In genomic region chr1:59789741-59790140, GRCm38 (mm10) we compare ENCODE assay signal across 13 mouse cellular contexts. TPM values are rescaled to one million over a fixed set of nuclear protein-coding genes. Genes with fewer than 3 reads are reported as not detected.
DNase-seq lines count a peak whose midpoint lies in the region; ATAC-seq and TF ChIP-seq lines count a peak whose summit lies in the region.
"Had no signal": no experiment of that assay in that cellular context is flagged by ENCODE, and none has a peak within 500 bp of the region (broad histone marks: within the 10 kb centered on the region; RNA-seq: fewer than 3 reads in every experiment).

No protein-coding gene starts in this region.

- no peaks in the 10 kb centered on the region for H3K9me3 ChIP-seq in hindbrain, embryonic 14.5 days (ENCODE audit: control insufficient read depth, low read length)
- H3K9me3 ChIP-seq in hindbrain, embryonic 13.5 days: no peaks in the 10 kb centered on the region
- H3K9me3 ChIP-seq: liver, embryonic 13.5 days; midbrain, embryonic 12.5 days had no signal

- H3K4me2 ChIP-seq in hindbrain, embryonic 14.5 days (replicated peaks): 0 out of 2 replicates have a peak overlapping the region, but pooled peaks have one; percentile 7
- no peak overlapping the region for H3K4me2 ChIP-seq in hindbrain, embryonic 13.5 days
- H3K4me2 ChIP-seq: liver, embryonic 13.5 days had no signal

- no peak for ATAC-seq in hindbrain, embryonic 14.5 days (ENCODE audit: low FRiP score)
- no peak for ATAC-seq in hindbrain, embryonic 13.5 days (ENCODE audit: low FRiP score)
- ATAC-seq in megakaryocyte-erythroid progenitor cell, adult 5-6 weeks (replicated peaks; ENCODE audit: low FRiP score, low TSS enrichment, poor library complexity, severe bottlenecking): no peak

- no peak overlapping the region for H3K27ac ChIP-seq in hindbrain, embryonic 14.5 days
- H3K27ac ChIP-seq in hindbrain, embryonic 13.5 days: no peak overlapping the region
- H3K27ac ChIP-seq in cerebellum, adult 2 months (ENCODE audit: insufficient read depth, low read length): no peak overlapping the region
- H3K27ac ChIP-seq: liver, embryonic 13.5 days had no signal

- H3K36me3 ChIP-seq in hindbrain, embryonic 14.5 days (replicated peaks; ENCODE audit: control insufficient read depth, insufficient read depth): no peaks in the 10 kb centered on the region
- H3K36me3 ChIP-seq in hindbrain, embryonic 13.5 days: 0 out of 2 replicates have a peak, but pooled peaks cover 4% of the 10 kb centered on the region
- H3K36me3 ChIP-seq: liver, embryonic 13.5 days; midbrain, embryonic 12.5 days had no signal

- no peaks in the 10 kb centered on the region for H3K27me3 ChIP-seq in hindbrain, embryonic 14.5 days (ENCODE audit: control insufficient read depth, insufficient read depth, low read length)
- H3K27me3 ChIP-seq in hindbrain, embryonic 13.5 days: no peaks in the 10 kb centered on the region
- no peaks in the 10 kb centered on the region for H3K27me3 ChIP-seq in cerebellum, adult 2 months (ENCODE audit: control insufficient read depth, insufficient read depth, low read length)
- H3K27me3 ChIP-seq: liver, embryonic 13.5 days; midbrain, embryonic 12.5 days had no signal

- WGBS in hindbrain, embryonic 14.5 days: 53% methylated on average over 5 of the region's 5 CpGs
- WGBS in hindbrain, embryonic 13.5 days: 51% methylated on average over 5 of the region's 5 CpGs
- WGBS in lung, adult 2 months: 42% methylated on average over 5 of the region's 5 CpGs
- WGBS in cerebellum, adult 2 months: 40% methylated on average over 5 of the region's 5 CpGs

- TF ChIP-seq POLR2A in lung, adult 2 months (IDR thresholded peaks at IDR 0.05; ENCODE audit: borderline replicate concordance, extremely low read depth, low read depth, low read length): no peak
- no peak for TF ChIP-seq POLR2A in cerebellum, adult 2 months (IDR thresholded peaks at IDR 0.05; ENCODE audit: borderline replicate concordance, insufficient read depth, low read length)

- no peak overlapping the region for H3K4me3 ChIP-seq in hindbrain, embryonic 14.5 days (replicated peaks; ENCODE audit: low read length)
- H3K4me3 ChIP-seq in hindbrain, embryonic 13.5 days: no peak overlapping the region
- no peak overlapping the region for H3K4me3 ChIP-seq in lung, adult 2 months (replicated peaks; ENCODE audit: extremely low read depth, low read depth, low read length)
- H3K4me3 ChIP-seq in cerebellum, adult 2 months (replicated peaks; ENCODE audit: insufficient read depth, low read depth, low read length): no peak overlapping the region
- H3K4me3 ChIP-seq: liver, embryonic 13.5 days; midbrain, embryonic 12.5 days had no signal

- no peak for TF ChIP-seq CTCF in lung, adult 2 months (IDR thresholded peaks at IDR 0.05; ENCODE audit: insufficient read depth, low read length)
- no peak for TF ChIP-seq CTCF in cerebellum, adult 2 months (IDR thresholded peaks at IDR 0.05; ENCODE audit: borderline replicate concordance, insufficient read depth, low read depth, low read length)

- peak; percentile 47 for DNase-seq in hindbrain, embryonic 14.5 days (ENCODE audit: low spot score)
- DNase-seq in lung, postnatal 10 days: peak; percentile 18
- DNase-seq in lung, adult 2 months: no peak
- peak; percentile 22 to 25 for DNase-seq in cerebellum, adult 2 months
- peak; percentile 21 to 24 for DNase-seq in lung, postnatal 4 days
- DNase-seq: adrenal gland, postnatal 25 days; heart, postnatal 10 days; kidney, adult 2 months; layer of hippocampus, postnatal 36 days; liver, embryonic 13.5 days had no signal

- H3K9ac ChIP-seq in hindbrain, embryonic 14.5 days: no peak overlapping the region
- H3K9ac ChIP-seq in hindbrain, embryonic 13.5 days: no peak overlapping the region
- H3K9ac ChIP-seq: liver, embryonic 13.5 days; midbrain, embryonic 12.5 days had no signal

- peaks cover 17% of the 10 kb centered on the region for H3K4me1 ChIP-seq in hindbrain, embryonic 14.5 days (replicated peaks; ENCODE audit: control insufficient read depth, insufficient read depth, low read length)
- H3K4me1 ChIP-seq in hindbrain, embryonic 13.5 days (replicated peaks): peaks cover 12% of the 10 kb centered on the region
- peaks cover 14% of the 10 kb centered on the region for H3K4me1 ChIP-seq in lung, adult 2 months (ENCODE audit: control insufficient read depth, insufficient read depth, low read length)
- no peaks in the 10 kb centered on the region for H3K4me1 ChIP-seq in cerebellum, adult 2 months (ENCODE audit: control insufficient read depth, insufficient read depth, low read length)

RNA-seq across cellular contexts. Expression of gene Bmpr2, which starts 26.5 kb away (rescaled TPM):
- polyA plus RNA-seq in hindbrain, embryonic 14.5 days (2014; fragmentation: Nextera tagmentation; extraction: Ambion mirVana): 18.4 and 18.9 TPM in 2 replicates
- 11.7 and 12.1 TPM in 2 replicates for polyA plus RNA-seq in hindbrain, embryonic 13.5 days (2015; fragmentation: Nextera tagmentation; extraction: Ambion mirVana)
- 41.0 and 55.7 TPM in 2 replicates for polyA plus RNA-seq in lung, adult 2 months (2012; rRNA removed)
- 22.1 and 23.7 TPM in 2 replicates for polyA plus RNA-seq in cerebellum, adult 2 months (2012; rRNA removed)
- 4.3 and 5.9 TPM in 2 replicates for total RNA-seq in megakaryocyte-erythroid progenitor cell, adult 5-6 weeks (2014; fragmentation: Nextera tagmentation)
- 8.4 and 9.7 TPM in 2 replicates for total RNA-seq in megakaryocyte-erythroid progenitor cell, adult 5-6 weeks (2017)
